Mouse (Mus musculus) heart, embryonic 14.5 days (tissue): ENCODE data around the gene Trpv3. TPM values are rescaled to one million over a fixed set of nuclear protein-coding genes. Genes with fewer than 3 reads are reported as not detected.

Experiments
- ATAC-seq: fragments of 200-750 bp; cut with Nextera tagmentation; 2 replicates; pipeline ENCODE4 v1.8.0; 2017; ENCODE audit warnings: low read depth, moderate TSS enrichment; ENCODE audit not compliant: insufficient number of reproducible peaks, insufficient read depth, low FRiP score
- H3K27ac ChIP-seq, 2 experiments: fragments of 200-500 bp in 1 of 2; fragments of 300-500 bp in 1 of 2; sonication (generic) in 1 of 2; replicated peaks in 1 of 2; 2 replicates each; pipeline ENCODE4 v1.5.1; 2012 to 2014; ENCODE audit warnings: low read depth in 2 of 2, low read length in 2 of 2, control low read depth in 1 of 2, mild to moderate bottlenecking in 1 of 2, mixed read lengths in 1 of 2; ENCODE audit not compliant: control insufficient read depth in 1 of 2, insufficient read depth in 1 of 2
- H3K27me3 ChIP-seq: fragments of 300-500 bp; sonication (generic); 2 replicates; pipeline ENCODE4 v1.6.1; 2014; ENCODE audit warnings: mild to moderate bottlenecking, low read length, control low read depth; ENCODE audit not compliant: control insufficient read depth, insufficient read depth
- H3K36me3 ChIP-seq: fragments of 300-500 bp; sonication (generic); 2 replicates; pipeline ENCODE4 v1.6.1; 2014; ENCODE audit warnings: mild to moderate bottlenecking, control low read depth, low read length, mixed read lengths; ENCODE audit not compliant: control insufficient read depth, insufficient read depth
- H3K4me1 ChIP-seq, 2 experiments: fragments of 200-500 bp in 1 of 2; fragments of 300-500 bp in 1 of 2; sonication (generic) in 1 of 2; 2 replicates each; pipeline ENCODE4 v1.6.1; 2012 to 2014; ENCODE audit warnings: low read length in 2 of 2, control low read depth in 1 of 2, mixed read lengths in 1 of 2; ENCODE audit not compliant: control insufficient read depth in 2 of 2, insufficient read depth in 2 of 2
- H3K4me2 ChIP-seq: fragments of 300-500 bp; sonication (generic); 2 replicates; pipeline ENCODE4 v1.6.1; 2014; ENCODE audit warnings: mild to moderate bottlenecking, low read length
- H3K4me3 ChIP-seq, 2 experiments: fragments of 200-500 bp in 1 of 2; fragments of 300-500 bp in 1 of 2; sonication (generic) in 1 of 2; 2 replicates each; pipeline ENCODE4 v1.5.1; 2012 to 2014; ENCODE audit warnings: low read length in 2 of 2, mild to moderate bottlenecking in 2 of 2, control low read depth in 1 of 2, low read depth in 1 of 2, moderate library complexity in 1 of 2; ENCODE audit not compliant: control insufficient read depth in 1 of 2, insufficient read depth in 1 of 2
- H3K9ac ChIP-seq: fragments of 300-500 bp; sonication (generic); 2 replicates; pipeline ENCODE4 v1.6.1; 2014; ENCODE audit warnings: mild to moderate bottlenecking, low read length
- H3K9me3 ChIP-seq: fragments of 300-500 bp; sonication (generic); 2 replicates; pipeline ENCODE4 v1.6.1; 2016; ENCODE audit warnings: low read length, control low read depth; ENCODE audit not compliant: control insufficient read depth
- WGBS: fragments of 180-500 bp; shearing (Covaris S2); extraction: QIAGEN DNeasy Blood & Tissue Kit; methylation state at CpG from one replicate; pipeline ENCODE4 v1.1.7; 2014; 5-methylcytosine and 5-hydroxymethylcytosine counted together
- polyA plus RNA-seq: library from polyadenylated mRNA; unstranded; fragments of >200 nt; fragmentation: Nextera tagmentation; extraction: Ambion mirVana; gene quantifications from 2 replicates; pipeline ENCODE4 v1.2.1, GENCODE M21; 2014

The Trpv3 gene
- polyA plus RNA-seq, 1 experiment from 2014 or later, result 0.04 TPM

DNA sequence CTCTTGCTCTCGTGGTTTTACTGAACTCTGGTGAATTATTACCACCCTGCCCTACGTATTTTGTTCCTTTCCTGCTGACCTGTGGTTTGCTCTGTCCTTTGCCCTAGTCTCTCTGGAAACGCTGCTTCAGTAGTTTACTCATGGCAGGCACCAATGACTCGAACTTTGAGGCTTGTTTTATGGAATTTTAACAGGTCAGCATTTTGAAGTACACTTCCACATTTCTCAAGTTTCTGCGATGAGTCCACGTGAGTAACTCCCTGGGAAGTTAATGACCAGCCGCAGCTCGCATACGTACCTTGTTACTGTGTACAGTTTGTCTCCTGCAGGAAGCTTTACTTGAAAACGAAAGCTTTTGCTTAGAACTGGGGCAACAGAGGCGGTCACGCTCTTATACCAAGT is 59.3 kb downstream of the Trpv3 start:
- peaks cover 3% of the 10 kb centered on the region; the same call in 1 of the 2 replicates for H3K9me3 ChIP-seq
- H3K4me3 ChIP-seq, result no peak overlapping the region
- no peak overlapping the region for H3K4me2 ChIP-seq
- H3K27ac ChIP-seq, result no peak overlapping the region
- no peaks in the 10 kb centered on the region for H3K36me3 ChIP-seq
- 65% methylated on average over 12 of the region's 12 CpGs for WGBS
- H3K9ac ChIP-seq, result no peak overlapping the region
- no peak for ATAC-seq
- H3K4me1 ChIP-seq, result no peaks in the 10 kb centered on the region
- no peaks in the 10 kb centered on the region for H3K27me3 ChIP-seq

DNA sequence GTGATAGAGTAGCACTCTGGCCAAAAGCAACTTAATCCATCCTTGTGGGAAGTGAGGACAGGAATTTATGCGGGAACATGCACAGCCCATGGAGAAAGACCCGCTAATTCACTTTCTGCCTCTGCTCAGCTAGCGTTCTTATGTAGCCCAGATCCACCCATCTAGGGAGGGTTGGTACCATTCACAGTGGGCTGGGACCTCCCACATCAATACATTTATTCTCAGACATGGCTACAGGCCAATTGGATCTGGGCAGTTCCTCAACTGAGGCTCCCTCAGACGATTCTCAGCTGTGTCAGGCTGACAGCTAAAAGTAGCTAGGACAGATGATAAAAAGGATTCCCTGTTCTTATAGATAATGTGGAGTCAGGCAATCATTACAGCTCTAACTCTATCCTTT is 60.2 kb downstream of the Trpv3 start:
- no peak for ATAC-seq
- Histone ChIP-seq H3K4me2 (no peak overlapping the region), H3K27me3 (no peaks in the 10 kb centered on the region), H3K36me3 (no peaks in the 10 kb centered on the region), H3K4me1 (no peaks in the 10 kb centered on the region), H3K9me3 (peaks cover 3% of the 10 kb centered on the region; the same call in 1 of the 2 replicates), H3K9ac (no peak overlapping the region), H3K27ac (no peak overlapping the region), H3K4me3 (no peak overlapping the region)
- 55% methylated on average over 4 of the region's 4 CpGs for WGBS

DNA sequence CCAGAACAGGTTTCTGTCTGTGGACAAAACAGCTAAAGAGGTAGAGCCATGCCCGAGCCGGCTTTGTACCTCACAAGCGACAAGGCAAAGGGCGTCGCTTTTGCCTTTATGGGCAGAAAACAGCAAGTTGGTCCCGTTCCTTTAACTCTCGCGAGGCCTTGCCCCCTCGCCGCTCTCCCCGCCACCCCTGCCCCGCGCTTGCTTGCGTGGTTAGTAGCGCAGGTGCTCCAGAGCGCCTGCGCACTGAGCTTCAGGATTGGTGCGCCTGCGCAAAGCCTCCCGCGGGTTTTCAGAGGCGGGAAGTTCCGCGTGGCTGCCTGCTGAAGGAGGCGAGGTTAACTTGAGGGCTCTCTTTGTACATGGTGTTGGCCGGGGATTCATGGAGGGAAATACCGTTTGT is 62.3 kb downstream of the Trpv3 start, which contains the start of the genes Aspa, Gm49340 and Spata22:
Gene Aspa, minus strand, starts transcription at position 155 of the 400 bp plus-strand sequence.
Gene Gm49340, plus strand, starts transcription at position 300 of the 400 bp plus-strand sequence.
Gene Spata22, plus strand, starts transcription at position 300 of the 400 bp plus-strand sequence.
- 77% methylated on average over 27 of the region's 27 CpGs for WGBS
- no peak for ATAC-seq
- Histone ChIP-seq H3K36me3 (no peaks in the 10 kb centered on the region), H3K9me3 (peaks cover 3% of the 10 kb centered on the region; the same call in 1 of the 2 replicates), H3K4me3 (no peak within 1 kb of the TSS), H3K4me1 (no peaks in the 10 kb centered on the region), H3K4me2 (no peak within 1 kb of the TSS), H3K27ac (no peak within 1 kb of the TSS), H3K27me3 (no peaks in the 10 kb centered on the region), H3K9ac (no peak within 1 kb of the TSS)

DNA sequence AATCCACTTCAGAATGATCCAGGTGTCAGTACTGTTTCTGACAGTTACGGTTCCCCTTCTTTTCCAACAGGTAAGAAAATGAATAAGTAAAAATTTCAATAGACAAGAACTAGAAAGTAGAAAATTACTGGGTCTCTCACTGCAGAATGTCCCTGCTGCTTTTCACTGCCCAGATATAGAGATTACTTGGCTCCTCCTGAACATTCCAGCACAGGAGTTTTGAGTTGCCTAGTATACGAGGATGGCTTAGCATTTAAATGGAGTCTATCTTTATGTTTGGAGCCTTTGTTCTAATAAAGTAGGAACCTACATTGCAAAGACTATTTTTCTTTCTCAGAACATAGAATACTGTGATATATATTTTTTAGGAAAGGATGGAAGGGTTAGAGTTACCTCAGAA is 66.2 kb downstream of the Trpv3 start:
- no peaks in the 10 kb centered on the region for H3K27me3 ChIP-seq
- H3K4me3 ChIP-seq, result no peak overlapping the region
- H3K36me3 ChIP-seq, result no peaks in the 10 kb centered on the region
- no peak overlapping the region for H3K4me2 ChIP-seq
- no peak overlapping the region for H3K9ac ChIP-seq
- WGBS, result 66% methylated on average over 2 of the region's 2 CpGs
- H3K9me3 ChIP-seq, result peaks cover 3% of the 10 kb centered on the region; the same call in 1 of the 2 replicates
- no peak for ATAC-seq
- no peak overlapping the region for H3K27ac ChIP-seq
- no peaks in the 10 kb centered on the region for H3K4me1 ChIP-seq

DNA sequence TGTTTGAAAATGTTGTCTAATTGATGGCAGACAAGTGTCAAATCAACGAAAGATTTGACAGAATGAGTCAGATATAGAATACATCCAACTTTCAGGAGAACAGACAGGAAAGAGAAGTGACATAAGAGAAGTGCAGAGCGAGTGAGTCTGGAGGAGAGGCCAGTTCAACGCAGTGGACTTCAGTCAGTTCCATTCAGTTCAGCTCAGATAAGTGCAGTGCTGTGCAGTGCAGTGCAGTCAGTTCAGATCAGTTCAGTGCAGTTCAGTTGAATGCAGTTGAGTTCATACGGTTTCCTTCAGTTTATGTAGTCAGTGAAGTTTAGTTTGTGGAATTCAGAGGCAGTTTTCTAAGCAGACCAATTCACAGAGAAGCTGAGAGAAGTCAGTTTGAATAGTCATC is 69.7 kb downstream of the Trpv3 start:
- no peak overlapping the region for H3K9ac ChIP-seq
- H3K9me3 ChIP-seq, result no peaks in the 10 kb centered on the region
- H3K4me3 ChIP-seq, result no peak overlapping the region
- no peaks in the 10 kb centered on the region for H3K36me3 ChIP-seq
- no peak overlapping the region for H3K4me2 ChIP-seq
- H3K4me1 ChIP-seq, result no peaks in the 10 kb centered on the region
- WGBS, result 57% methylated on average over 4 of the region's 4 CpGs
- no peaks in the 10 kb centered on the region for H3K27me3 ChIP-seq
- no peak for ATAC-seq
- no peak overlapping the region for H3K27ac ChIP-seq

Other genes with a start within 250 kb of the Trpv3 start
- 0.81 and 1.2 TPM in 2 replicates for gene Camkk1, start 248.4 kb upstream of the Trpv3 start, polyA plus RNA-seq
- gene Ncbp3, start 219.6 kb upstream of the Trpv3 start, polyA plus RNA-seq, result 9.5 and 10.3 TPM in 2 replicates
- 0.22 and 0.36 TPM in 2 replicates for gene Itgae, start 176.8 kb upstream of the Trpv3 start, polyA plus RNA-seq
- gene Haspin, start 129.1 kb upstream of the Trpv3 start, polyA plus RNA-seq, result 7.9 and 8.8 TPM in 2 replicates
- 1.3 and 1.6 TPM in 2 replicates for gene P2rx5, start 107.0 kb upstream of the Trpv3 start, polyA plus RNA-seq
- gene Emc6, start 90.4 kb upstream of the Trpv3 start, polyA plus RNA-seq, result 114 and 121 TPM in 2 replicates
- gene Tax1bp3, start 90.3 kb upstream of the Trpv3 start, polyA plus RNA-seq, result 270 TPM in 2 replicates
- gene Ctns, start 68.3 kb upstream of the Trpv3 start, polyA plus RNA-seq, result 12.3 and 14.0 TPM in 2 replicates
- 0.41 and 0.66 TPM in 2 replicates for gene Shpk, start 67.9 kb upstream of the Trpv3 start, polyA plus RNA-seq
- not detected in 2 replicates for gene Trpv1, start 33.1 kb upstream of the Trpv3 start, polyA plus RNA-seq
- gene Aspa, start 62.2 kb downstream of the Trpv3 start, polyA plus RNA-seq, result 0.14 TPM in 1 of 2 replicates, not detected in the other
- not detected in 2 replicates for gene Gm49340, start 62.4 kb downstream of the Trpv3 start, polyA plus RNA-seq
- gene Spata22, start 62.4 kb downstream of the Trpv3 start, polyA plus RNA-seq, result not detected in 2 replicates
- gene Olfr20, start 83.4 kb downstream of the Trpv3 start, polyA plus RNA-seq, result not detected in 2 replicates
- not detected in 2 replicates for gene Olfr376, start 103.9 kb downstream of the Trpv3 start, polyA plus RNA-seq
- gene Olfr1, start 132.2 kb downstream of the Trpv3 start, polyA plus RNA-seq, result not detected in 2 replicates
- gene Olfr378, start 161.1 kb downstream of the Trpv3 start, polyA plus RNA-seq, result not detected in 2 replicates
- gene Olfr380, start 190.1 kb downstream of the Trpv3 start, polyA plus RNA-seq, result not detected in 2 replicates
- not detected in 2 replicates for gene Olfr381, start 224.2 kb downstream of the Trpv3 start, polyA plus RNA-seq
- gene Olfr382, start 249.8 kb downstream of the Trpv3 start, polyA plus RNA-seq, result not detected in 2 replicates